Mouse (Mus musculus) inflammation-experienced regulatory T-cells, adult 16 weeks (primary cell): Measurements from ENCODE around the gene Tcl1b3. TPM values are rescaled to one million over a fixed set of nuclear protein-coding genes. Genes with fewer than 3 reads are reported as not detected.

Experiments
- polyA plus RNA-seq: library from polyadenylated mRNA; unstranded; fragments of 100-300 nt; shearing (Covaris generic); gene quantifications from one replicate; pipeline ENCODE4 v1.2.1, GENCODE M21; 2017

Gene Tcl1b3
- polyA plus RNA-seq: not detected

GRCm38 (mm10) chr12:105190743-105191142, at the start of gene Tcl1b3:
Gene Tcl1b3, plus strand, starts transcription at chr12:105191043.

GRCm38 (mm10) chr12:105145714-105146113, 45.1 kb upstream of the Tcl1b3 start, which contains the start of gene Tcl1b2:
Gene Tcl1b2, plus strand, starts transcription at chr12:105146014.

GRCm38 (mm10) chr12:105159390-105159789, 31.5 kb upstream of the Tcl1b3 start, which contains the start of gene Tcl1b1:
Gene Tcl1b1, plus strand, starts transcription at chr12:105159690.

GRCm38 (mm10) chr12:105176044-105176443, 14.8 kb upstream of the Tcl1b3 start, which contains the start of gene Tcl1b5:
Gene Tcl1b5, plus strand, starts transcription at chr12:105176344.

GRCm38 (mm10) chr12:105201657-105202056, 10.8 kb downstream of the Tcl1b3 start, which contains the start of gene Tcl1b4:
Gene Tcl1b4, plus strand, starts transcription at chr12:105201957.

GRCm38 (mm10) chr12:105222601-105223319, 31.9 kb downstream of the Tcl1b3 start, which contains the start of gene Tcl1:
Gene Tcl1, minus strand, starts transcription at chr12:105222793.

Other genes with a start within 250 kb of the Tcl1b3 start
- 6.5 TPM for gene Syne3, start 181.2 kb upstream of the Tcl1b3 start, polyA plus RNA-seq
- gene Glrx5, start 158.4 kb upstream of the Tcl1b3 start, polyA plus RNA-seq: 11.0 TPM
- not detected for gene Tcl1b2, start 45.0 kb upstream of the Tcl1b3 start, polyA plus RNA-seq
- not detected for gene Tcl1b1, start 31.4 kb upstream of the Tcl1b3 start, polyA plus RNA-seq
- gene Tcl1b5, start 14.7 kb upstream of the Tcl1b3 start, polyA plus RNA-seq: not detected
- not detected for gene Tcl1b4, start 10.9 kb downstream of the Tcl1b3 start, polyA plus RNA-seq
- gene Tcl1, start 31.8 kb downstream of the Tcl1b3 start, polyA plus RNA-seq: not detected
- not detected for gene Tunar, start 142.8 kb downstream of the Tcl1b3 start, polyA plus RNA-seq